Mouse (Mus musculus) CH12.LX (cell line): ENCODE data around the gene Olfr548-ps1. TPM values are rescaled to one million over a fixed set of nuclear protein-coding genes. Genes with fewer than 3 reads are reported as not detected.

Experiments used
- DNase-seq: peaks from one replicate; pipeline ENCODE4 v3.0.0-alpha.2; 2013; ENCODE audit errors: extremely low read depth
- H3K27ac ChIP-seq: 2 replicates; pipeline ENCODE4 v1.5.1; 2012; ENCODE audit warnings: low read depth, mild to moderate bottlenecking, control low read depth, moderate library complexity; ENCODE audit not compliant: insufficient read depth
- H3K27me3 ChIP-seq: replicated peaks from 2 replicates; pipeline ENCODE3; 2012; ENCODE audit warnings: inconsistent platforms
- H3K36me3 ChIP-seq, 2 experiments: replicated peaks in 1 of 2; 2 replicates each; pipeline versions ENCODE3 to v1.6.1; 2012; ENCODE audit warnings: inconsistent platforms in 1 of 2, low read length in 1 of 2, mild to moderate bottlenecking in 1 of 2, mixed read lengths in 1 of 2, moderate library complexity in 1 of 2; ENCODE audit not compliant: control insufficient read depth in 1 of 2, insufficient read depth in 1 of 2
- H3K4me1 ChIP-seq, 2 experiments: 2 replicates each; pipeline ENCODE4 v1.6.1; 2012; ENCODE audit warnings: inconsistent platforms in 1 of 2, moderate library complexity in 1 of 2; ENCODE audit not compliant: insufficient read depth in 2 of 2, control insufficient read depth in 1 of 2
- H3K4me2 ChIP-seq: 2 replicates; pipeline ENCODE4 v1.6.1; 2012; ENCODE audit warnings: low read depth, mild to moderate bottlenecking, control low read depth; ENCODE audit not compliant: poor library complexity, insufficient read depth, severe bottlenecking
- H3K4me3 ChIP-seq, 3 experiments: fragments of 150-350 bp in 1 of 3; sonication (generic) in 1 of 3; replicated peaks in 1 of 3; 2 replicates each; pipeline versions ENCODE3 to v1.5.1; 2011 to 2012; ENCODE audit warnings: low read depth in 2 of 3, low read length in 2 of 3, mild to moderate bottlenecking in 2 of 3, moderate library complexity in 2 of 3, control low read depth in 1 of 3, improper control_type of control experiment in 1 of 3, inconsistent platforms in 1 of 3, mixed read lengths in 1 of 3; ENCODE audit not compliant: poor library complexity in 1 of 3
- H3K79me2 ChIP-seq: replicated peaks from 2 replicates; pipeline ENCODE4 v1.6.1; 2012; ENCODE audit warnings: mild to moderate bottlenecking, moderate library complexity; ENCODE audit not compliant: control insufficient read depth, poor library complexity, insufficient read depth, severe bottlenecking; ENCODE audit errors: extremely low read depth
- H3K9ac ChIP-seq: 2 replicates; pipeline ENCODE4 v1.6.1; 2012; ENCODE audit warnings: low read depth, mild to moderate bottlenecking, control low read depth, moderate library complexity; ENCODE audit not compliant: insufficient read depth
- H3K9me3 ChIP-seq: replicated peaks from 2 replicates; pipeline ENCODE3; 2012; ENCODE audit warnings: low read length, inconsistent platforms, mixed read lengths
- CHD2 ChIP-seq: IDR thresholded peaks from 2 replicates; pipeline ENCODE4 v1.6.1; 2011; ENCODE audit warnings: low read length, improper control_type of control experiment
- CTCF ChIP-seq, 2 experiments: IDR thresholded peaks in 1 of 2; conservative IDR thresholded peaks in 1 of 2; 2 replicates each; pipeline ENCODE4 v1.5.1; 2011 to 2012; ENCODE audit warnings: low read depth in 2 of 2, low read length in 2 of 2, improper control_type of control experiment in 1 of 2, inconsistent platforms in 1 of 2, mild to moderate bottlenecking in 1 of 2, moderate library complexity in 1 of 2
- ELF1 ChIP-seq: IDR thresholded peaks from 2 replicates; pipeline ENCODE4 v1.6.1; 2014; ENCODE audit warnings: low read depth, mild to moderate bottlenecking, inconsistent platforms, low read length, improper control_type of control experiment
- EP300 ChIP-seq: IDR thresholded peaks from 2 replicates; pipeline ENCODE4 v1.6.1; 2011; ENCODE audit warnings: low read length, improper control_type of control experiment
- ETS1 ChIP-seq: conservative IDR thresholded peaks from 2 replicates; pipeline ENCODE4 v1.6.1; 2012; ENCODE audit warnings: low read depth, mild to moderate bottlenecking, inconsistent platforms, low read length, improper control_type of control experiment, moderate library complexity
- GABPA ChIP-seq: IDR thresholded peaks from 2 replicates; pipeline ENCODE4 v1.6.1; 2012; ENCODE audit warnings: low read depth, low read length, improper control_type of control experiment, inconsistent platforms; ENCODE audit not compliant: insufficient replicate concordance
- HCFC1 ChIP-seq: IDR thresholded peaks from 2 replicates; pipeline ENCODE4 v1.6.1; 2012; ENCODE audit warnings: low read depth, mild to moderate bottlenecking, inconsistent platforms, low read length, improper control_type of control experiment
- JUN ChIP-seq: IDR thresholded peaks from 2 replicates; pipeline ENCODE4 v1.6.1; 2011; ENCODE audit warnings: low read depth, mild to moderate bottlenecking, low read length, improper control_type of control experiment, moderate library complexity; ENCODE audit not compliant: insufficient read depth
- JUND ChIP-seq: conservative IDR thresholded peaks from 2 replicates; pipeline ENCODE4 v1.6.1; 2011; ENCODE audit warnings: low read depth, low read length, improper control_type of control experiment
- MAFK ChIP-seq: IDR thresholded peaks from 2 replicates; pipeline ENCODE4 v1.6.1; 2011; ENCODE audit warnings: low read length, improper control_type of control experiment; ENCODE audit not compliant: insufficient replicate concordance
- MAZ ChIP-seq: IDR thresholded peaks from 2 replicates; pipeline ENCODE4 v1.6.1; 2012; ENCODE audit warnings: low read depth, mild to moderate bottlenecking, inconsistent platforms, low read length, improper control_type of control experiment, moderate library complexity
- MEF2A ChIP-seq: IDR thresholded peaks from 2 replicates; pipeline ENCODE4 v1.6.1; 2014; ENCODE audit warnings: low read depth, mild to moderate bottlenecking, inconsistent platforms, low read length, improper control_type of control experiment, borderline replicate concordance
- MXI1 ChIP-seq: IDR thresholded peaks from 2 replicates; pipeline ENCODE4 v1.6.1; 2011; ENCODE audit warnings: mild to moderate bottlenecking, low read depth, low read length, improper control_type of control experiment
- NELFE ChIP-seq: IDR thresholded peaks from 2 replicates; pipeline ENCODE4 v1.6.1; 2011; ENCODE audit warnings: low read depth, low read length, improper control_type of control experiment
- NRF1 ChIP-seq: IDR thresholded peaks from 2 replicates; pipeline ENCODE4 v1.6.1; 2014; ENCODE audit warnings: low read depth, mild to moderate bottlenecking, inconsistent platforms, low read length, improper control_type of control experiment, moderate library complexity
- PAX5 ChIP-seq: IDR thresholded peaks from 2 replicates; pipeline ENCODE4 v1.6.1; 2012; ENCODE audit warnings: low read length, inconsistent platforms, mixed read lengths
- POLR2A ChIP-seq: IDR thresholded peaks from 2 replicates; pipeline ENCODE4 v1.6.1; 2011; ENCODE audit warnings: low read depth, mild to moderate bottlenecking, improper control_type of control experiment, low read length
- POLR2AphosphoS2 ChIP-seq: IDR thresholded peaks from 2 replicates; pipeline ENCODE4 v1.6.1; 2011; ENCODE audit warnings: low read depth, low read length, improper control_type of control experiment
- SIN3A ChIP-seq: IDR thresholded peaks from 2 replicates; pipeline ENCODE4 v1.6.1; 2012; ENCODE audit warnings: low read length, improper control_type of control experiment, inconsistent platforms
- SMC3 ChIP-seq: IDR thresholded peaks from 2 replicates; pipeline ENCODE4 v1.6.1; 2011; ENCODE audit warnings: low read depth, low read length, improper control_type of control experiment
- UBTF ChIP-seq: IDR thresholded peaks from 2 replicates; pipeline ENCODE4 v1.6.1; 2012; ENCODE audit warnings: low read depth, mild to moderate bottlenecking, inconsistent platforms, low read length, improper control_type of control experiment, moderate library complexity
- USF1 ChIP-seq: IDR thresholded peaks from 2 replicates; pipeline ENCODE4 v1.6.1; 2014; ENCODE audit warnings: low read depth, mild to moderate bottlenecking, inconsistent platforms, low read length, improper control_type of control experiment
- ZC3H11A ChIP-seq: IDR thresholded peaks from 2 replicates; pipeline ENCODE4 v1.6.1; 2012; ENCODE audit warnings: low read depth, mild to moderate bottlenecking, inconsistent platforms, low read length, improper control_type of control experiment
- ZNF384 ChIP-seq: IDR thresholded peaks from 2 replicates; pipeline ENCODE4 v1.6.1; 2012; ENCODE audit warnings: low read depth, low read length, improper control_type of control experiment, inconsistent platforms
- dilution Hi-C: fragments of 300-500 bp; cut with MboI; formaldehyde crosslinking; loops from 2 replicates; pipeline ENCODE4 v1.14.3; 2020; ENCODE audit warnings: low sequenced_read_pairs; ENCODE audit not compliant: extremely low pct_unique_long_range_greater_than_20kb, extremely low pct_ligation_motif_present
- in situ Hi-C: fragments of 300-500 bp; cut with MboI; formaldehyde crosslinking; loops from 3 replicates; pipeline ENCODE4 v1.14.3; 2019; ENCODE audit warnings: low sequenced_read_pairs, low pct_ligation_motif_present, low pct_unique_long_range_greater_than_20kb, mixed read lengths
- polyA plus RNA-seq: library from polyadenylated mRNA; unstranded; fragments of >175 nt; gene quantifications from 2 replicates; pipeline ENCODE4 v1.2.1, GENCODE M21; 2012; ENCODE audit warnings: low read depth; ENCODE audit not compliant: insufficient read length
- total RNA-seq, 2 experiments: library from RNA; depleted of rRNA; stranded (reverse); fragments of 300-350 nt in 1 of 2; fragments of >200 nt in 1 of 2; gene quantifications; 2 replicates each; pipeline ENCODE4 v1.2.3; 2012 to 2014

The Olfr548-ps1 gene
- total and polyA plus RNA-seq, 3 experiments = not detected

GRCm38 (mm10) chr7:102509726-102510125 lies 31.0 kb upstream of the Olfr548-ps1 start:
- no peaks in the 10 kb centered on the region for H3K9me3 ChIP-seq
- no peaks in the 10 kb centered on the region for H3K27me3 ChIP-seq
- no peak overlapping the region for H3K4me2 ChIP-seq
- TF ChIP-seq SMC3 (no peak), MAZ (no peak), ZC3H11A (no peak), MEF2A (no peak), UBTF (no peak), USF1 (no peak), EP300 (no peak), CHD2 (no peak), SIN3A (no peak), HCFC1 (no peak), ELF1 (no peak), NRF1 (no peak), MXI1 (no peak), MAFK (no peak), JUN (no peak), CTCF (conservative IDR thresholded peaks at IDR 0.05 in 1 of 2, IDR thresholded peaks at IDR 0.05 in 1 of 2; ENCODE audit: low read depth in 2 of 2, low read length in 2 of 2) (no peak), POLR2AphosphoS2 (no peak), POLR2A (no peak), GABPA (no peak), ZNF384 (no peak)
- TF ChIP-seq, all 38 proteins: peak for 0
- Histone ChIP-seq H3K27ac (no peak overlapping the region), H3K4me1 (peaks cover 0 to 17% of the 10 kb centered on the region in 2 experiments; a peak in 2 of 4 replicates), H3K79me2 (no peaks in the 10 kb centered on the region), H3K9ac (no peak overlapping the region), H3K36me3 (no peaks in the 10 kb centered on the region), H3K4me3 (no peak overlapping the region)
- dilution Hi-C loops (no loop called here), in situ Hi-C loops (loop anchor here (5.0 to 25.0 kb wide), 3 partner anchors 128 to 405 kb away; partner anchors contain the start of genes Olfr554, Olfr560, Olfr561 and Olfr571)
- DNase-seq = no peak

DNA sequence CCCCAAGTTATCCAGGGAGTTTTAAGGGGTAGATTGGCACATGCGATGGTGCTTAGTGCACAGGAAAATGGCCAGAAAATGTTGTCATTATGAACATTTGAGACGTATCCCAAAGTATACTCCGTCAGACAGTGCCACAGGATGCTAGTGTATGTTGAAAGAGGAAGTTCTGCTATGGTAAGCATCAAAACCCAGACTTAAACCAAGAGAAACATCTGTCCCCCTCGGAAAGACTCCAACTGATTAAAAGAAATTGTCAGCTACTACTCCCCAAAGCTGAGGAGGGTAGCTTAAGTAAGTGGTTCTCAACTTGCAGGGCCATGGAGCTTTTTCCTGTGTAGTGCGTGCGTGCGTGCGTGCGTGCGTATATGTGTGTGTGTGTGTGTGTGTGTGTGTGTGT lies 28.8 kb upstream of the Olfr548-ps1 start:
- no peak overlapping the region for H3K27ac ChIP-seq
- no peak for TF ChIP-seq CTCF (conservative IDR thresholded peaks at IDR 0.05 in 1 of 2, IDR thresholded peaks at IDR 0.05 in 1 of 2; ENCODE audit: low read depth in 2 of 2, low read length in 2 of 2)
- TF ChIP-seq NRF1 = no peak
- TF ChIP-seq PAX5 = no peak
- no peak for TF ChIP-seq MEF2A
- TF ChIP-seq MAFK = no peak
- TF ChIP-seq ETS1 = no peak
- no peak for TF ChIP-seq POLR2A
- no peak for TF ChIP-seq MAZ
- TF ChIP-seq NELFE = no peak
- TF ChIP-seq ZNF384 = no peak
- TF ChIP-seq JUND = no peak
- no peak overlapping the region for H3K9ac ChIP-seq

More for the DNA sequence above, 28.8 kb upstream of the Olfr548-ps1 start:
- H3K4me3 ChIP-seq = no peak overlapping the region
- no peaks in the 10 kb centered on the region for H3K79me2 ChIP-seq
- H3K27me3 ChIP-seq = no peaks in the 10 kb centered on the region
- H3K9me3 ChIP-seq = no peaks in the 10 kb centered on the region
- no peak for DNase-seq
- dilution Hi-C loops = no loop called here
- no peaks in the 10 kb centered on the region for H3K36me3 ChIP-seq
- in situ Hi-C loops = loop anchor here (25.0 kb wide), 1 partner anchor 250 kb away; the partner anchor contains the start of genes Olfr560, Olfr561 and Olfr78
- no peak overlapping the region for H3K4me2 ChIP-seq
- peaks cover 5 to 24% of the 10 kb centered on the region in 2 experiments for H3K4me1 ChIP-seq
